Mouse (Mus musculus) small intestine, adult 2 months (tissue): ENCODE results near the gene Lin52.

Experiments
- CTCF ChIP-seq: fragments of 200-500 bp; IDR thresholded peaks from 2 replicates; pipeline ENCODE4 v1.5.1; 2012; ENCODE audit warnings: low read depth, mild to moderate bottlenecking, control low read depth, inconsistent platforms, low read length, moderate library complexity, mixed read lengths; ENCODE audit not compliant: insufficient replicate concordance, insufficient read length; ENCODE audit errors: extremely low read depth
- POLR2A ChIP-seq: fragments of 200-500 bp; IDR thresholded peaks from 2 replicates; pipeline ENCODE4 v1.6.1; 2012; ENCODE audit warnings: low read depth, mild to moderate bottlenecking, control low read depth, inconsistent platforms, low read length, moderate library complexity

GRCm38 (mm10) chr12:84407874-84408818 is 43.1 kb upstream of the Lin52 start:
- TF ChIP-seq CTCF, result no peak
- TF ChIP-seq POLR2A, result no peak
